Mouse (Mus musculus): Measurements from ENCODE around the gene Aff3. TPM values are rescaled to one million over a fixed set of nuclear protein-coding genes. Genes with fewer than 3 reads are reported as not detected.

Gene Aff3
- polyA plus RNA-seq, 1 experiment from 2014 or later: 5.7 TPM

DNA sequence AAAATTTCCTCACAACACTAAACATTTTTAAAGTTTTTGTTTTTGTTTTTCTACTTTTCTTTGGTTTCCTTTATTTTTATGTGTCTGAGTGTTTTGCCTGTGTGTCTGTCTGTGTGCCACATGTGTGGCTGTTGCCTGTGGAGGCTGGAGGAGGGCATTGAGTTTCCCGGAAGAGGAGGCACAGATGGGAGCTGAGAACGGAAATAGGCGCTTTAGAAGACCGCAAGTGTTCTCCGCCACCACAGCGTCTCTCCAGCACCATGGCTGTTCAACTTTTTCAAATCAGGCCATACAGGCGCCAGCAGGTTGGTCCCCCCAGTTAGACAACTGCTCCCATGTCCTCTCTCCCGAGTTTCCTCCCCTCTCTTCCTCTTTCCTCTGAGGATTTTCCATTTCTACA, 155.5 kb downstream of the Aff3 start:
- WGBS: 87% methylated on average over 8 of the region's 8 CpGs
- Histone ChIP-seq H3K36me3 (no peaks in the 10 kb centered on the region), H3K27ac (ENCODE audit: poor library complexity, severe bottlenecking) (no peak overlapping the region), H3K27me3 (replicated peaks) (no peaks in the 10 kb centered on the region), H3K9me3 (replicated peaks) (no peaks in the 10 kb centered on the region), H3K9ac (no peak overlapping the region), H3K4me2 (no peak overlapping the region), H3K4me1 (replicated peaks) (peaks cover 39% of the 10 kb centered on the region), H3K4me3 (no peak overlapping the region)
- ATAC-seq (ENCODE audit: insufficient number of reproducible peaks, low FRiP score): no peak

DNA sequence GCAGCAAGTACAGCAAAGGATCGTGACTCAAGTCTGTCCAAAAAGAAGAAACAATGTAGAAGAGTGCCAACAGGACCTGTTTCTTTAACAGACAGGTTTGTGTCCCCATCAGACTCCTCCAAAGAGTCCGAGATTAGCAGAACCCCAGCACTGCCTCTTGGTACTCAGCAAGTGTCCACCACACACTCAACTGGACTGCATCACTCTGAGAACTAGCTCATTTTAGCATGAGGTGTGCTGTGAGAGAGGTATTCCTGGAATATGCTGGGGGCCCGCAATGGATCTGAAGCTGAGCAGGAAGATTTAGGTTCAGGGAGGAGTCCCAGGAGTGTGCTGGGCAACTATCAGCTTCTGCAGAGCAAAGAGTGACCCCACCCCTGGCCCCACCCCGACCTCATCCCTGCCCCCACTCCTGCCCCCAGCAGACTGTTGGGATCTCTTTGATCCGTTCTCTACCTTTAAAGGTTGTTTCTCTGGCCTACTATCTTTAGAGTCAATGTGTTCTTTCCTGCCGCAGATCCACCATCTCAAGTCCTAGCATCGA, 157.0 kb downstream of the Aff3 start:
- WGBS: 52% methylated on average over 7 of the region's 7 CpGs
- ATAC-seq (ENCODE audit: insufficient number of reproducible peaks, low FRiP score): no peak

DNA sequence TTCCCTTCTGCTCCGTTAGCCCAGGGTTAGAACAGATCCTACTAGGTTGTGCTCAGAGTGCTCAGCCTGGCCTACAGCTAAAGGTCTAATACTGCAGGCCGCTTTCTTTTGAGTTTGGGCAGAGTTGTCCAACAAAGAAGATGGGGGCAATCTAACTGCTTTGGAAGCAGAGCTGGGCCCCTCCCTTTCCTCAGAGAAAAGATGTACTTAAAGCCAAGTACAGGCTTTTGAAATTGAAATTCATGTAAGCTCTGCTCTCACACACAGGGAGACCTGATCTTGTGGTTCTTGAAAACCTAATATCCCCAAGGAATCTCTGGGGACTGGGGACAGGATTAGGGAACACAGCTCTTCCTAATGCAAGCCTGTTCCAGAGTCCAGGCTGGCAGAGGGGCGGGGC, 158.4 kb downstream of the Aff3 start:
- Histone ChIP-seq H3K27me3 (replicated peaks) (no peaks in the 10 kb centered on the region), H3K36me3 (no peaks in the 10 kb centered on the region), H3K9me3 (replicated peaks) (no peaks in the 10 kb centered on the region), H3K9ac (no peak overlapping the region), H3K4me2 (no peak overlapping the region), H3K27ac (ENCODE audit: poor library complexity, severe bottlenecking) (no peak overlapping the region), H3K4me3 (no peak overlapping the region), H3K4me1 (replicated peaks) (peaks cover 15% of the 10 kb centered on the region)
- ATAC-seq (ENCODE audit: insufficient number of reproducible peaks, low FRiP score): no peak
- 88% methylated on average over 3 of the region's 3 CpGs for WGBS

More for the DNA sequence above, 157.0 kb downstream of the Aff3 start:
- Histone ChIP-seq H3K36me3 (no peaks in the 10 kb centered on the region), H3K27ac (ENCODE audit: poor library complexity, severe bottlenecking) (no peak overlapping the region), H3K27me3 (replicated peaks) (no peaks in the 10 kb centered on the region), H3K9ac (no peak overlapping the region), H3K4me1 (replicated peaks) (peaks cover 26% of the 10 kb centered on the region), H3K9me3 (replicated peaks) (no peaks in the 10 kb centered on the region), H3K4me2 (no peak overlapping the region), H3K4me3 (no peak overlapping the region)

DNA sequence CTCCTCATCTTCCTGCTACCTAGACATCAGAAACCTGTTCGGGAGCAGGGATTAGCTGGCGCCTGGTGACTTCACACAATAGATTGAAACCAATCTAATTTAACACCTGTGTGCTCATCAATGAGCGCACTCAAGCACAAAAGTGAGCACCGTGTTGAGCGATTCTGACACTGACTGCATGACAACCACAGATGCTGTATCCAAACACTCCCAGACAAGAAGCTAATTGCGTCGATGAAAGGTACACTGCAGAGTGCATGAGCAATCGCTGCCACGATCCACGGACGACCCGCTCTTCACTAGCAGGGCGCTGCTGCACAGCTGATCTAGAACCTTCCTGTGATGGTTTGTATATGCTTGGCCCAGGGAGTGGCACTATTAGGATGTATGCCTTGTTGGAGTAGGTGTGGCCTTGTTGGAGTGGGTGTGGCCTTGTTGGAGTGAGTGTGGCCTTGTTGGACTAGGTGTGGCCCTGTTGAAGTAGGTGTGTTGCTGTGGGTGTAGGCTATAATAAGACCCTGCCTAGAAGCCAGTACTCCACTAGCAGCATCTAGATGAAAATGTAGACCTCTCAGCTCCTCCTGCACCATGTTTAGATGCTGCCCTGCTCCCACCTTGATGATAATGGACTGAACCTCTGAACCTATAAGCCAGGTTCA, 161.2 kb downstream of the Aff3 start:
- Histone ChIP-seq H3K4me2 (no peak overlapping the region), H3K4me1 (replicated peaks) (peaks cover 15% of the 10 kb centered on the region; the same call in 1 of the 2 replicates), H3K4me3 (no peak overlapping the region), H3K9me3 (replicated peaks) (no peaks in the 10 kb centered on the region), H3K27ac (ENCODE audit: poor library complexity, severe bottlenecking) (no peak overlapping the region), H3K9ac (no peak overlapping the region), H3K27me3 (replicated peaks) (no peaks in the 10 kb centered on the region), H3K36me3 (no peaks in the 10 kb centered on the region)
- ATAC-seq (ENCODE audit: insufficient number of reproducible peaks, low FRiP score): no peak
- WGBS: 90% methylated on average over 13 of the region's 13 CpGs

DNA sequence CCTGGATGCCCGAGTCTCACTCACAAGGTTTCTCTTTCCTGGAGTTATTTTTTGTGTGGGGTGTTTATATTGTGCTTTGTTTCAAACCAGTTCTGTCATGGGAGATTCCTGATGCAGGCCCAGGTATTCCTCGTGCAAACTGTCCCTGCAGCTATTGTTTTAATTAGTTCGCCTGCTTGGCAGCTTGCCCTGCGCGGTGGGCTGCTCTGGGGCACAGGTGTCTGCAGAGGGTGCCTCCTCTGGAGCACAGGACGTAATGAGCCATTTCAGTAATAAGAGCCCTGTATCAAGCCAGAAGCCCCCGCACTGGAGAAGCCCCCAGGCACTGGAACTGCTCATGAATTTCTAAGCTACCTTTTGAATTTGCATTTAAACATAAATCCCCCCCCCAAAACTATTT, 162.0 kb downstream of the Aff3 start:
- H3K36me3 ChIP-seq: no peaks in the 10 kb centered on the region
- 80% methylated on average over 7 of the region's 7 CpGs for WGBS
- H3K9me3 ChIP-seq (replicated peaks): no peaks in the 10 kb centered on the region
- H3K4me1 ChIP-seq (replicated peaks): peaks cover 13% of the 10 kb centered on the region; the same call in 1 of the 2 replicates
- no peaks in the 10 kb centered on the region for H3K27me3 ChIP-seq (replicated peaks)
- H3K9ac ChIP-seq: no peak overlapping the region
- no peak overlapping the region for H3K27ac ChIP-seq (ENCODE audit: poor library complexity, severe bottlenecking)
- no peak for ATAC-seq (ENCODE audit: insufficient number of reproducible peaks, low FRiP score)
- H3K4me3 ChIP-seq: no peak overlapping the region
- H3K4me2 ChIP-seq: no peak overlapping the region

DNA sequence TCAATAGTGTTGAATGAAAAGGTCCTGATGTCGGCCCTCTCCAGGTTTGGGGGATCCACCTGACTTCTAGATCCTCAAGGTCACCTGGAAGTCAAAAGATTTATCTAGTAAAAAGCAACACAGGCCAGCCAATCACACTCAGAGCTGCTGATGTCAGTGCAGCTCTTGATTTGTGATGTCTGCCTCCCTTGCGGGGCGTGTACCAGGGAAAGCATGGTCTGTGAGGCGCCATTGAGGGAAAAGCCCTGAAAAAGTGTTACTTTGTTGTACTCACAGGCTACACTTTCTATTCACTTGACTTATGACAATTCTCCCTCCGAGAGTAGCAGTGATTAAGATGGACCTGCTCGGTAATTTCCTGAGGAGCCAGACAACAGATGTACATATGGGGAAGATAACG, 163.5 kb downstream of the Aff3 start:
- 84% methylated on average over 7 of the region's 7 CpGs for WGBS
- no peak overlapping the region for H3K9ac ChIP-seq
- H3K4me2 ChIP-seq: no peak overlapping the region
- H3K9me3 ChIP-seq (replicated peaks): no peaks in the 10 kb centered on the region
- H3K27ac ChIP-seq (ENCODE audit: poor library complexity, severe bottlenecking): no peak overlapping the region
- H3K36me3 ChIP-seq: no peaks in the 10 kb centered on the region
- H3K4me1 ChIP-seq (replicated peaks): peaks cover 8% of the 10 kb centered on the region; the same call in 1 of the 2 replicates
- H3K4me3 ChIP-seq: no peak overlapping the region
- no peaks in the 10 kb centered on the region for H3K27me3 ChIP-seq (replicated peaks)
- ATAC-seq (ENCODE audit: insufficient number of reproducible peaks, low FRiP score): no peak

DNA sequence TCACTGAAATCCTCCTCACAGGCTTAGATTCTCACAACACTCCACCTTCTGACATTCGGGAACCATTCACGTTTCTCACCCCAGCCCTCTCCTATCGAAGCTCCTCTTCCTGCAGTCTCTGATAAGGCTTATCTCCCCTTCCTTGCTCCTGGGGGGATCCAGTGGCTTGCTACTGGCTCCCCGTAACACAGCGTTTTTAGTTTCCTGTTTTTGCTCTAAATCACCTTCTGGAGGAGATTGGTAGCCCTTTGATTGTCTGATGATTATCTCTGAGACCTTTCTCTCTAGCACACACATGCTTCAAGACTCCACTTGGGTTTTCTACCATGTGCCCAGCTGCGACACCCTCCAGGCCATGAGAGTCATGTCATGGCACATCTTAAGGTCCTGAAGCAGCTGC, 165.3 kb downstream of the Aff3 start:
- Histone ChIP-seq H3K4me1 (replicated peaks) (peaks cover 8% of the 10 kb centered on the region; the same call in 1 of the 2 replicates), H3K9me3 (replicated peaks) (no peaks in the 10 kb centered on the region), H3K4me2 (no peak overlapping the region), H3K27ac (ENCODE audit: poor library complexity, severe bottlenecking) (no peak overlapping the region), H3K36me3 (no peaks in the 10 kb centered on the region), H3K4me3 (no peak overlapping the region), H3K27me3 (replicated peaks) (no peaks in the 10 kb centered on the region), H3K9ac (no peak overlapping the region)
- 15% methylated on average over 6 of the region's 6 CpGs for WGBS
- ATAC-seq (ENCODE audit: insufficient number of reproducible peaks, low FRiP score): no peak

DNA sequence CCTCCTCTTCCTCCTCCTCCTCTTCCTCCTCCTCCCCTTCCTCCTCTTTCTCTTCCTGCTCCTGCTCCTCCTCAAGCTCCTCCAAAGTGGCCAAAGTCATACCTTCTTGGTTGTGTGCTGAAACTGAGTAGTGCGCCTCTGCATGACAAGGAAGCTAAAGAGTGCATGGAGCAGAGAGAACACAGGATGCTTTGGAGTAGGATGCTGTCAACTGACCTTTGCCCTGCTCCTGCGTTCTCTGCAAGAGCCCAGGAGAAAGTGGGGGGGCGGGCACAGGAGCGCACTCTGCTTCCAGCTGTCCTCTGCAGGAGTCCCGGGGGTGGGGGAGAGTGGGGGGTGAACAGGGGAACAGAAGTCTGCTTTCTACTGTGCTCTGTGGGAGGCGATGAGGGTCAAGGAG, 167.2 kb downstream of the Aff3 start:
- no peaks in the 10 kb centered on the region for H3K36me3 ChIP-seq
- WGBS: 52% methylated on average over 6 of the region's 6 CpGs
- peaks cover 8% of the 10 kb centered on the region; the same call in 1 of the 2 replicates for H3K4me1 ChIP-seq (replicated peaks)
- ATAC-seq (ENCODE audit: insufficient number of reproducible peaks, low FRiP score): no peak
- no peaks in the 10 kb centered on the region for H3K27me3 ChIP-seq (replicated peaks)
- H3K9me3 ChIP-seq (replicated peaks): no peaks in the 10 kb centered on the region
- H3K4me3 ChIP-seq: no peak overlapping the region
- no peak overlapping the region for H3K9ac ChIP-seq
- H3K4me2 ChIP-seq: no peak overlapping the region
- H3K27ac ChIP-seq (ENCODE audit: poor library complexity, severe bottlenecking): no peak overlapping the region

DNA sequence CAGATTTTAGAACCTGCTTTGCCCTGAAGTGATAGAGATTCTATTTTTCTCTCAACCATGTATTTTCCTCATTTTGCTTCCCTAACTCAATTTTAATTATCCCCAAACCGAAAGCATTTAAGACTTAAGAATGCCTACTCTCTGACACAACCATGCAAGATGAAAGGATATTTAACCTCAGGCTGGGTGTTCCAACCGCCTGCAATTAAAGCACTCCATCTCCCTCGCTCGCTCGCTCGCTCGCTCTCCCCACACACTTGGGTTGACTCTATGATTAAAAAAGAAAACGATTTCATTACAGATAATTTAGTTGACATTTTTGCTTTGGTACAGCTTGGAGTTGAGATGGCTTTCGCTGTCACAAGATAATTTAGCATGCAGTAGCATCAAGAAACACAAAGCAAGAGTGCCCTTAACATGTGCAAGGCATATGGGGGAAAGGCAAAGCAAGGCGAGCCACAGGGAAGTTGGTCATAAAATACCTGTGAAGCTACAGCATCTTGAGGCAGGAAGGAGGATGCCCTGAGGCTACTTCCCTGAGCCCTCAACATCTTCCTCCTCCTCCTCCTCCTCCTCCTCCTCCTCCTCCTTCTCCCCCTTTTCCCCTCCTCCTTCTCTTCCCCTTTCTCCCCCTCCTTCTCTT, 167.7 kb downstream of the Aff3 start:
- H3K9ac ChIP-seq: no peak overlapping the region
- no peak for ATAC-seq (ENCODE audit: insufficient number of reproducible peaks, low FRiP score)
- H3K4me2 ChIP-seq: no peak overlapping the region
- H3K36me3 ChIP-seq: no peaks in the 10 kb centered on the region
- no peaks in the 10 kb centered on the region for H3K27me3 ChIP-seq (replicated peaks)
- peaks cover 8% of the 10 kb centered on the region; the same call in 1 of the 2 replicates for H3K4me1 ChIP-seq (replicated peaks)
- H3K9me3 ChIP-seq (replicated peaks): no peaks in the 10 kb centered on the region
- WGBS: 90% methylated on average over 10 of the region's 10 CpGs
- H3K27ac ChIP-seq (ENCODE audit: poor library complexity, severe bottlenecking): no peak overlapping the region
- H3K4me3 ChIP-seq: no peak overlapping the region

DNA sequence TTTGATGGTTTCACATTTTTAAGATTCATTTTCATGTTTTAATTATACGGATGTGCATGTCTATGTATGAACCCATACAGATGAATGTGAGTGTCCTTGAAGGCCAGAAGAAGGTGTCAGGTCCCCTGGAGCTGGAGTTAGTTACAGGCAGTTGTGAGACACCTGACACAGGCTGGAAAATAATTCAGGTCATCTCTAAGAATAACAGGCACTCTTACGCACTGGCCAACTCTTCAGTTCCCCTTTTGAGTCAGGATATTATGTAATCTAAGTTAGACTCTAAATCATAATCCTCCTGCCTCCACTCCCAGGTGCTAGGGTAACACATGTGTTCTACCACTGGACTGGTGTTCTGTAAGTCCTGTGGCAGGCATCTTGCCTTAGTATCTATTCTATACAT, 169.5 kb downstream of the Aff3 start:
- 85% methylated on average over 2 of the region's 2 CpGs for WGBS
- Histone ChIP-seq H3K36me3 (no peaks in the 10 kb centered on the region), H3K27me3 (replicated peaks) (no peaks in the 10 kb centered on the region), H3K9ac (no peak overlapping the region), H3K4me2 (no peak overlapping the region), H3K27ac (ENCODE audit: poor library complexity, severe bottlenecking) (no peak overlapping the region), H3K4me3 (no peak overlapping the region), H3K9me3 (replicated peaks) (no peaks in the 10 kb centered on the region), H3K4me1 (replicated peaks) (peaks cover 8% of the 10 kb centered on the region; the same call in 1 of the 2 replicates)
- ATAC-seq (ENCODE audit: insufficient number of reproducible peaks, low FRiP score): no peak

DNA sequence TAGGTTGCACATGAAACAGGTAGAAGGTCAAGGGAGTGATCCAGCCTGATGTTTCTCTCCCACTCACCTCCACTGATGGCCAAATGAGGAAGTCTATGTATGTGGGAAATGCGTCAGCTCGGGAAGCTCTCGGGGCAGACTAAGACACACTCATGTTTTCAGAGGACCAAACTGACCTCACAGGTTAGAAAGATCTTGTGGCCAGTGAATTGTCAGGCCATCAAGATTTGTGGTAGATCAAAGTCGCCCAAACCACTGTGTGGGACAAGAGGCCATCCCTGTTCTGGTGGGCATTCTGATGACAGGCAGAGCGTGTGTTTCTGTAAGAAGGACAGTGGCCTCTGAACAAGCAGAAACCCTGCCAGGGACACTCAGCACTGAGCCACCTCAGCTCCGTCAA, 175.0 kb downstream of the Aff3 start:
- Histone ChIP-seq H3K36me3 (no peaks in the 10 kb centered on the region), H3K4me1 (replicated peaks) (peaks cover 14% of the 10 kb centered on the region), H3K9ac (no peak overlapping the region), H3K27ac (ENCODE audit: poor library complexity, severe bottlenecking) (no peak overlapping the region), H3K27me3 (replicated peaks) (no peaks in the 10 kb centered on the region), H3K4me2 (no peak overlapping the region), H3K9me3 (replicated peaks) (no peaks in the 10 kb centered on the region), H3K4me3 (no peak overlapping the region)
- WGBS: 76% methylated on average over 6 of the region's 6 CpGs
- ATAC-seq (ENCODE audit: insufficient number of reproducible peaks, low FRiP score): no peak
